Mouse (Mus musculus) limb, embryonic 12.5 days (tissue): Measurements from ENCODE around the gene Rasgrp1. TPM values are rescaled to one million over a fixed set of nuclear protein-coding genes. Genes with fewer than 3 reads are reported as not detected.
A peak's percentile ranks its signal among the peaks of the same experiment; 100 is the strongest.

ENCODE experiments used
- ATAC-seq: fragments of 200-750 bp; cut with Nextera tagmentation; 2 replicates; pipeline ENCODE4 v1.8.0; 2017; ENCODE audit warnings: low read depth, moderate TSS enrichment; ENCODE audit not compliant: insufficient number of reproducible peaks, insufficient read depth, low FRiP score, low TSS enrichment
- H3K27ac ChIP-seq: fragments of 300-500 bp; sonication (generic); 2 replicates; pipeline ENCODE4 v1.5.1; 2016; ENCODE audit warnings: mild to moderate bottlenecking, moderate library complexity
- H3K27me3 ChIP-seq: fragments of 300-500 bp; sonication (generic); 2 replicates; pipeline ENCODE4 v1.6.1; 2016; ENCODE audit warnings: mild to moderate bottlenecking, moderate library complexity
- H3K36me3 ChIP-seq: fragments of 300-500 bp; sonication (generic); 2 replicates; pipeline ENCODE4 v1.6.1; 2016; ENCODE audit warnings: mild to moderate bottlenecking, moderate library complexity
- H3K4me1 ChIP-seq: fragments of 300-500 bp; sonication (generic); replicated peaks from 2 replicates; pipeline ENCODE4 v1.6.1; 2016
- H3K4me2 ChIP-seq: fragments of 300-500 bp; sonication (generic); 2 replicates; pipeline ENCODE4 v1.6.1; 2016; ENCODE audit warnings: mild to moderate bottlenecking, moderate library complexity
- H3K4me3 ChIP-seq: fragments of 300-500 bp; sonication (generic); replicated peaks from 2 replicates; pipeline ENCODE4 v1.5.1; 2016; ENCODE audit warnings: mild to moderate bottlenecking
- H3K9ac ChIP-seq: fragments of 300-500 bp; sonication (generic); replicated peaks from 2 replicates; pipeline ENCODE4 v1.6.1; 2016; ENCODE audit warnings: mild to moderate bottlenecking, moderate library complexity
- H3K9me3 ChIP-seq: fragments of 300-500 bp; sonication (generic); 2 replicates; pipeline ENCODE4 v1.6.1; 2016; ENCODE audit warnings: mild to moderate bottlenecking, moderate library complexity
- WGBS: fragments of 180-500 bp; shearing (Covaris S2); methylation state at CpG from one replicate; pipeline ENCODE4 v1.1.7; 2016; 5-methylcytosine and 5-hydroxymethylcytosine counted together
- polyA plus RNA-seq: library from polyadenylated mRNA; unstranded; fragments of >200 nt; fragmentation: Nextera tagmentation; extraction: Ambion mirVana; gene quantifications from 2 replicates; pipeline ENCODE4 v1.2.1, GENCODE M21; 2016

The Rasgrp1 gene
- 0.29 and 0.46 TPM in 2 replicates for polyA plus RNA-seq

- H3K9ac ChIP-seq: peak within 1 kb of the TSS; percentile 58
- H3K4me1 ChIP-seq: peaks cover 15% of the 10 kb centered on the region
- no peaks in the 10 kb centered on the region for H3K9me3 ChIP-seq
- ATAC-seq: peak; percentile 64
- H3K4me2 ChIP-seq: peak within 1 kb of the TSS; percentile 96
- H3K4me3 ChIP-seq: peak within 1 kb of the TSS; percentile 56
- no peaks in the 10 kb centered on the region for H3K36me3 ChIP-seq
- no peak within 1 kb of the TSS for H3K27ac ChIP-seq
- H3K27me3 ChIP-seq: peaks cover 52% of the 10 kb centered on the region
- 1% methylated on average over 56 of the region's 56 CpGs for WGBS
Measured at GRCm38 (mm10) chr2:117342547-117343239, at the start of gene Rasgrp1. Rasgrp1 (minus strand) TSS chr2:117343001.

- H3K9ac ChIP-seq: no peak overlapping the region
- no peak for ATAC-seq
- no peaks in the 10 kb centered on the region for H3K4me1 ChIP-seq
- no peak overlapping the region for H3K4me2 ChIP-seq
- 84% methylated on average over 17 of the region's 17 CpGs for WGBS
- no peak overlapping the region for H3K27ac ChIP-seq
- no peak overlapping the region for H3K4me3 ChIP-seq
- no peaks in the 10 kb centered on the region for H3K36me3 ChIP-seq
- H3K9me3 ChIP-seq: no peaks in the 10 kb centered on the region
- H3K27me3 ChIP-seq: no peaks in the 10 kb centered on the region; the same call in 1 of the 2 replicates
Measured at GRCm38 (mm10) chr2:117389925-117390892, 47.4 kb upstream of the Rasgrp1 start.

GRCm38 (mm10) chr2:117389460-117389859, 46.7 kb upstream of the Rasgrp1 start:
- no peak overlapping the region for H3K27ac ChIP-seq
- H3K27me3 ChIP-seq: no peaks in the 10 kb centered on the region; the same call in 1 of the 2 replicates
- no peak for ATAC-seq
- H3K9ac ChIP-seq: no peak overlapping the region
- H3K36me3 ChIP-seq: no peaks in the 10 kb centered on the region
- WGBS: 87% methylated on average over 3 of the region's 3 CpGs
- H3K4me2 ChIP-seq: no peak overlapping the region
- H3K4me3 ChIP-seq: no peak overlapping the region
- no peaks in the 10 kb centered on the region for H3K4me1 ChIP-seq
- H3K9me3 ChIP-seq: no peaks in the 10 kb centered on the region

GRCm38 (mm10) chr2:117388121-117388520, 45.3 kb upstream of the Rasgrp1 start:
- Histone ChIP-seq H3K27ac (no peak overlapping the region), H3K9me3 (no peaks in the 10 kb centered on the region), H3K4me2 (no peak overlapping the region), H3K4me1 (no peaks in the 10 kb centered on the region), H3K27me3 (no peaks in the 10 kb centered on the region; the same call in 1 of the 2 replicates), H3K4me3 (no peak overlapping the region), H3K36me3 (no peaks in the 10 kb centered on the region), H3K9ac (no peak overlapping the region)
- WGBS: 85% methylated on average over 4 of the region's 4 CpGs
- ATAC-seq: no peak

- H3K4me1 ChIP-seq: no peaks in the 10 kb centered on the region
- 86% methylated on average over 12 of the region's 12 CpGs for WGBS
Measured at GRCm38 (mm10) chr2:117386981-117387705, 44.3 kb upstream of the Rasgrp1 start.

GRCm38 (mm10) chr2:117386036-117386590, 43.3 kb upstream of the Rasgrp1 start:
- Histone ChIP-seq H3K4me3 (no peak overlapping the region), H3K36me3 (no peaks in the 10 kb centered on the region), H3K4me1 (peaks cover 5% of the 10 kb centered on the region), H3K4me2 (no peak overlapping the region), H3K27me3 (no peaks in the 10 kb centered on the region; the same call in 1 of the 2 replicates), H3K27ac (no peak overlapping the region), H3K9ac (no peak overlapping the region), H3K9me3 (no peaks in the 10 kb centered on the region)
- 75% methylated on average over 7 of the region's 7 CpGs for whole genome bisulfite sequencing
- no peak for ATAC-seq

More at GRCm38 (mm10) chr2:117386981-117387705, 44.3 kb upstream of the Rasgrp1 start:
- Histone ChIP-seq H3K4me3 (no peak overlapping the region), H3K36me3 (no peaks in the 10 kb centered on the region), H3K27ac (no peak overlapping the region), H3K9me3 (no peaks in the 10 kb centered on the region), H3K4me2 (no peak overlapping the region), H3K9ac (no peak overlapping the region), H3K27me3 (no peaks in the 10 kb centered on the region; the same call in 1 of the 2 replicates)
- no peak for ATAC-seq

- 52% methylated on average over 3 of the region's 3 CpGs for WGBS
- H3K27ac ChIP-seq: no peak overlapping the region
- H3K4me3 ChIP-seq: no peak overlapping the region
- no peaks in the 10 kb centered on the region for H3K36me3 ChIP-seq
- no peak overlapping the region for H3K4me2 ChIP-seq
- H3K9ac ChIP-seq: no peak overlapping the region
- H3K4me1 ChIP-seq: peaks cover 5% of the 10 kb centered on the region
- ATAC-seq: no peak
- H3K27me3 ChIP-seq: no peaks in the 10 kb centered on the region
- H3K9me3 ChIP-seq: no peaks in the 10 kb centered on the region
Measured at GRCm38 (mm10) chr2:117381314-117381713, 38.5 kb upstream of the Rasgrp1 start.

GRCm38 (mm10) chr2:117374293-117374830, 31.6 kb upstream of the Rasgrp1 start:
- no peaks in the 10 kb centered on the region for H3K4me1 ChIP-seq
- no peak overlapping the region for H3K9ac ChIP-seq
- 61% methylated on average over 2 of the region's 2 CpGs for WGBS
- H3K36me3 ChIP-seq: no peaks in the 10 kb centered on the region
- no peak overlapping the region for H3K4me3 ChIP-seq
- ATAC-seq: no peak
- H3K9me3 ChIP-seq: no peaks in the 10 kb centered on the region
- no peak overlapping the region for H3K27ac ChIP-seq
- H3K4me2 ChIP-seq: no peak overlapping the region
- no peaks in the 10 kb centered on the region for H3K27me3 ChIP-seq

GRCm38 (mm10) chr2:117371706-117372105, 28.9 kb upstream of the Rasgrp1 start:
- Histone ChIP-seq H3K9me3 (no peaks in the 10 kb centered on the region), H3K4me2 (no peak overlapping the region), H3K27me3 (no peaks in the 10 kb centered on the region), H3K36me3 (no peaks in the 10 kb centered on the region), H3K9ac (no peak overlapping the region), H3K4me1 (peaks cover 1% of the 10 kb centered on the region; the same call in 1 of the 2 replicates), H3K4me3 (no peak overlapping the region), H3K27ac (no peak overlapping the region)
- no peak for ATAC-seq
- 94% methylated on average over 1 of the region's 1 CpGs for WGBS

- Histone ChIP-seq H3K27me3 (no peaks in the 10 kb centered on the region), H3K4me2 (0 out of 2 replicates have a peak overlapping the region, but pooled peaks have one; percentile 10), H3K27ac (no peak overlapping the region), H3K4me3 (no peak overlapping the region), H3K4me1 (peaks cover 8% of the 10 kb centered on the region; the same call in 1 of the 2 replicates), H3K9ac (no peak overlapping the region), H3K36me3 (no peaks in the 10 kb centered on the region), H3K9me3 (no peaks in the 10 kb centered on the region)
- 31% methylated on average over 3 of the region's 3 CpGs for WGBS
- ATAC-seq: no peak
Measured at GRCm38 (mm10) chr2:117366478-117366877, 23.7 kb upstream of the Rasgrp1 start.
